Mouse (Mus musculus) megakaryocyte-erythroid progenitor cell, adult 5-6 weeks (primary cell): Measurements from ENCODE around the gene Fam3a. TPM values are rescaled to one million over a fixed set of nuclear protein-coding genes. Genes with fewer than 3 reads are reported as not detected.
"Not testable (repeated sequence)": the region's sequence is repeated elsewhere in the genome, so short reads cannot be mapped to it uniquely, and the experiment has no call there.

Experiments
- ATAC-seq: replicated peaks from 2 replicates; pipeline ENCODE4 v1.8.0; 2016; ENCODE audit warnings: mild to moderate bottlenecking, inconsistent platforms; ENCODE audit not compliant: severe bottlenecking, poor library complexity, low FRiP score, low TSS enrichment
- total RNA-seq, 2 experiments: library from RNA; stranded (forward) in 1 of 2; stranded (reverse) in 1 of 2; fragments of 200-1000, 215-1000 nt in 1 of 2; fragments of >200 nt in 1 of 2; fragmentation: Nextera tagmentation in 1 of 2; gene quantifications; 2 replicates each; pipeline ENCODE4 v1.2.3; 2014 to 2017

Fam3a gene
- 13.1 and 16.5 TPM in 2 replicates for total RNA-seq (2014; fragmentation: Nextera tagmentation)
- total RNA-seq (2017), result 12.8 and 21.1 TPM in 2 replicates

DNA sequence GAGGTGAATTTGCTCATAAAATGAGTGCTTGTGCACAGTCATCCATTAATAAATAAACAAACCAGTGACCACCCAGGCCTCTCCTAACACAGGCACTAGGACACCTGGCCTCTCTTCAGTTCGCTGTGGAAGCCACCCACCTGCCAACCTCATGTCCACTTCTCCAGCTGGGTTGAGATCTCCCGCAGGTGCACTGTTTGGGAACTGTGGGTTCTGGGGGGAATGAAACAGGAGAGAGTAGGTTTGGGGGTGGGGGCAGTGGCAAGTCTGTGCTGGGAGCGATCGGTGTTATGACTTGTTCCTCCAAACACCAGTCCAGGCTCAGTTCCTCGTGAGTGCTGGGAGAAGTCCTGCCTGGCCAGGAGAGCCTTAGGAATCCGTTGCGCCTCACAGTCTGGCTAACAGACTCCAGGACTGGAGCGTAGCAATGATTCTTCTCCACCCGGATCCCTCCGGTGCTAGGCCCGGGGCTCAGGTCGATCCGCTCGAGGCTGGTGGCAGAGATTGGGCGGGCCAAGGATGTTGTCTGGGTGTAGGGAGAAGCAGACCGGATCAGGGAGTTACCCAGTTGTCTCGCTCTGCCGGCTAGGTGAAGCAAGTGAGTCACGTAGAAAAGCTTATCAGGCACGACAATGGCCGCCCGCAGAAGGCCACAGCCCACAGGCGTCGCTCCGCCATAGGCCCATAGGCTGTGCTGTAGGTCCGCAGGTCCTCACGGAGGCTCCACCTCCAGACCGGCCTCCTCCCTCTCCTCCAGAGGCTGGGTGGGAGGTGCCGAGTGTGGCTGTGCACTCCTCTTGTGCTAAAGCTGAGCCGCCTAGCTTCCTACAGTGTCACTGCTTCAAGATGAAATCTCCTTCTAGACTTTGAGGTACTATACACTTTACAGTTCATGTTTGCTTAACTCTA lies at the start of gene Fam3a, which contains the start of gene Ikbkg:
TSS of gene Fam3a (minus strand) at position 738 of the 909 bp plus-strand sequence.
TSS of gene Ikbkg (plus strand) at position 756 of the 909 bp plus-strand sequence.
- peak; percentile 100 for ATAC-seq

DNA sequence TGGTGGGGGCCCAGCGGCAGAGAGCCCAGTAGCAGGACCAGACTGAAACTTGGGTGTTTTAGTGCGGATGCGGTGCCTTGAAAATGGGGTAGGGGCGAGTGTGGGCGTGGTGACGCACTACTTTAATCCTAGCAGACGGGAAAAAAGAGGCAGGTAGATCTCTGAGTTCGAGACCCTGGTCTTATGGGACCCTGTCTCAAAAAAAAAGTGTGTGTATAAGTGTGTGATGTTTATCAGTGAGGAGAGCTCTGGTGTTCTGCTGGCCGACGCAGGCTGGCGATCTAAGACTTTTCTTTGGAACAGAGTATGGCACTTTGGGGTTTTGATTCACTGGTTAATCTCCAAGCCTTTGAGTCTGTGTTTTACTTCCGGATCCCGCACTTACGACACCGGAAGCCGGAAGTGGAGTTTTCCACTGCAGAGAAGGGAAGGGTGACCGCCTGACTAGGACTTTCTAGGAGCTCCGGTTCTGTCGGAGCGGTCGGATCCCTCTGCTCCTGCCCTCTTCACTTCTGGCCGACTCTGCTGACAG lies 36.3 kb upstream of the Fam3a start:
- peak; percentile 64 for ATAC-seq

DNA sequence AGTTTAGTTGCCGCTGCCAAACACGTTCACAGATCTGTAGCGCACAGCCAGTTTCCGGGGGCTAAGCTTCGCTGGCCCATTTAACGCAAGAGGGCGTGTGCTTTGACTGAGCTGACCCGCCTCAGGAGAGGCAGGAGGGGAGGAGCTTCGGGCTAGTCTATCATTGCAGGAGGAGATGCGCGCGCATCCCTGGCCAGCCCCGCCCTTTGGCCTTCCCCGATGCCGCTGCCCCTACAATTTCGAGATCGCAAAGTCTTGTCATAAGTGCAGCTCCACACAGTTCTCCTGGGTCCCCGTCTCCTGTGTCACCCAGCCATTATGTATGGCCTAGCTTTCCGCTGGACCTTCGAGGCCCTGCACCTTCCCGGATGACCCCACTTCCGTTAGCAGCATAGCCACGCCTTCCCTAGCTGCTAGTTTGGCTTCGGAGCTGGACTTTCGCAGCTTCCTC lies 35.8 kb upstream of the Fam3a start, which contains the start of gene G6pdx:
TSS of gene G6pdx (minus strand) at position 369 of the 451 bp plus-strand sequence.
- peak; percentile 80 for ATAC-seq

DNA sequence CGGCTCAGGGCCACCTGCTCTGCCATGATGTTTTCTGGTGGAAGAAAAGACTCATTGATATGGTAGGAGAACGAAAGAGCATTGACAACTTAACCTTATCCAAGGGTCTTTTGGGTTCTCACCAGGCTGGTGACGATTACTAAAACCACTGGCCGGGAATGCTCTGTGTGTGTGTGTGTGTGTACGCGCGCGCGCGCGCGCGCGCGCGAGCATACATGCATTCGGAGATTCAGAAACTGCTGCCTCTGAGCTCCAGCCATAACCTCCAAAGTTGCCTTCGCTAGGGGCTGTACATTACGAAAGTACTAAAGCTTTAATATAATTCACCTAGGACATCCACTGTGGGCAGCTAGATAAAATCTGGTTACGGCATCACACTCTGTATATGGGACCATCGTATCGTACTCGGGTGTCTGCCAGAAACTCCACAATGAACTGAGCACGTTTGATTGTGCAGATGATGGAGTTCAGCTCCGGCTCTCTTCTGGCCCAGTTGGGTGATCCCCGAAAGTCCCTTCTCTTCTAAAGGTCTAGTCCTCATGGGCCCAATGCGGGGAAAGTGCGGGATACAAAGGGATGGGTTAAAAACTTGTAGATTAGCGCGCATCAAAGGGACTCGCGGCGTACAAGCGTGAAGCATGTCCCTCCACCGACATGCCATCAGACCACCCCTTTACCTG lies 35.2 kb upstream of the Fam3a start:
- ATAC-seq, result no peak

GRCm38 (mm10) chrX:74427116-74427515 lies 34.0 kb upstream of the Fam3a start:
- ATAC-seq, result no peak

- no peak for ATAC-seq
Observed at GRCm38 (mm10) chrX:74426256-74426655, 33.2 kb upstream of the Fam3a start.

- ATAC-seq, result peak; percentile 41; the same call in 1 of the 2 replicates
Observed at GRCm38 (mm10) chrX:74425195-74425594, 32.1 kb upstream of the Fam3a start.

GRCm38 (mm10) chrX:74424443-74424842 lies 31.4 kb upstream of the Fam3a start:
- no peak for ATAC-seq

DNA sequence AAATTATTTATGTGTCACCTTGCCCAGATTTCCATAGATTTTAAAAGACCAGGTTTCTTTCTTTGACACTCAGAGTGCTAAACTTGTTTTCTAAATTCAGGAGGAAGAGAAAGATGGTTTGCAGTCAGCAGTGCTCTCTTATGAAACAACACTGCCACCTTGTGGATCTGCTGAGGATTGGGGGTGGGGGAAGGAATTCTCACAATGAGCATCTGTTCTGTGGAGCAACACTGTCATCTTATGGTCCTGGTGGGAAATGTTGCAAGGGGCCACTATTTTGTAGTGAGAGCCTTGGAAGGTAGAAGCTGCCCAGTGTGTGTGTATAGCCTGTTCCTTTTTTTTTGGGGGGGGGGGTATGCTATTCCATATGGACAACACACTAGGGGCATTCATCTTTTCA lies 20.3 kb upstream of the Fam3a start:
- peak; percentile 80 for ATAC-seq

- ATAC-seq, result no peak
Observed at GRCm38 (mm10) chrX:74408340-74408739, 15.3 kb upstream of the Fam3a start.

GRCm38 (mm10) chrX:74400136-74400535 lies 7.1 kb upstream of the Fam3a start:
- no peak for ATAC-seq

- ATAC-seq, result peak; percentile 36; the same call in 1 of the 2 replicates
Observed at GRCm38 (mm10) chrX:74388153-74388552, 4.9 kb downstream of the Fam3a start.

GRCm38 (mm10) chrX:74384451-74384850 lies 8.6 kb downstream of the Fam3a start:
- ATAC-seq, result peak; percentile 88

DNA sequence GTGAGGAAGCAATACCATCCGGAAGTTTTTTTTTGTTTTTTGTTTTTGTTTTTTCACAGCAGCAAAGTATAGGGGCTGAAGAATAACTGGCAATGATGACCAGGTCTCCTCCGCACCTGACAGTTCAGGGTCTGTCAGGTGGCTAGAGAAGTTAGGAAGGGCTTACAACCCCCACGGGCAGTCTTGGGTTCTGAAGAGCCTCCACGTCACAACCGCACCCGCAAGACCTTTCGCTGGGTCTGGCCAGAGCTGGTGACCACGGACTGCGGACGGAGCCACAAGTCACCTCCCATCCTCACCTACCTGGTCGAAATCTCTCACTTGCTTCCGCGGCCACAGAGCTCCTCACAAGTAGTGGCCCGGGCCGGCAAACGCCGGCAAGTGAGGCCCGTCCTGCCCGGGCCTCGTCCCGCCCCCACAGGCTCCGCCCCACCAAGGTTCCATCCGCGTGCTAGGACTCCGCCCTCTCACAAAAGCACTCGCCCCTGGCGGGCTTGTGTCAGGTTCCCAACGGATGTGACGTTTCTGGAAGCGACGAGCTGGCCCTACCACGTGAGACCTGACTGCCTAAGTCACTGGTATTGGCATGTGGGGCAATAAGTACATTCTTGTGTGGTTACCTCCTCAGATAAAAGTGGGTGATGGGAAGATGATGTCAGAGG lies 20.1 kb downstream of the Fam3a start, which contains the start of the genes Ubl4a and Slc10a3:
TSS of gene Ubl4a (minus strand) at position 331 of the 662 bp plus-strand sequence.
TSS of gene Slc10a3 (minus strand) at position 462 of the 662 bp plus-strand sequence.
- ATAC-seq, result peak; percentile 95

DNA sequence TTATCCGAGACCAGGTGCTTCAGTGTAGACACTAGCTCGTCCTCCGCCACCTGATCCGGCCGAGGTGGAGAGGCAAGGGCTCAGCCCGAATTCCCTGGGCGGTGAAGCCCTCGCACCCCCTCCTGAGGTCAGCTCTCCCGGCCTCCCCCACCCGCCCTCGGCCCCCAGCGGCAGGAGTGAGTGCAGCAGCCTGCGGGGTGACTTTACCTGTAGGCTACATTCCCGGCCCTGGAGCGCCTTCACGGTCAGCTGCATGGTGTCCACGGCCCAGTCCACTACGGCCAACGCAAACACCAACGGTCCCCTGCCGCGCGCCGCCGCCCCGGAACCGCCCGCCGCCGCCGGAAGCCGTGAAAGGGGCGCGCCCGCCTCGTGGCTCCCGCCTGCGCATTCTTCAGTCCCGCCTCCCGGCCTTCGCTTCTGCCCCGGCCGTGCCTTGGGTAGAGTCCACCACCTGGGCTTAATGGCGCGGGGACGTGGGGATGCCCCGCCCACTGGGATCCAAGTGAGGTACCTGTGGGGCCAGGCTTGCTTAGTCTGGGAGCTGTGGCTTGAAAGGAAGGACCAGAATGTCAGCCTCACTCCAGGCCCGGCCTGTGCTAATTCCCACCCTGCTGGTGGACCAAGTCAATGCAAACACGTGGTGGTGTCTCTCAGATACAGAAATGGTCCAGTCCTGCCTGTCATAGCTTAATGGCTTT lies 24.7 kb downstream of the Fam3a start:
- peak; percentile 70 for ATAC-seq

- no peak for ATAC-seq
Observed at GRCm38 (mm10) chrX:74367512-74367911, 25.6 kb downstream of the Fam3a start.

DNA sequence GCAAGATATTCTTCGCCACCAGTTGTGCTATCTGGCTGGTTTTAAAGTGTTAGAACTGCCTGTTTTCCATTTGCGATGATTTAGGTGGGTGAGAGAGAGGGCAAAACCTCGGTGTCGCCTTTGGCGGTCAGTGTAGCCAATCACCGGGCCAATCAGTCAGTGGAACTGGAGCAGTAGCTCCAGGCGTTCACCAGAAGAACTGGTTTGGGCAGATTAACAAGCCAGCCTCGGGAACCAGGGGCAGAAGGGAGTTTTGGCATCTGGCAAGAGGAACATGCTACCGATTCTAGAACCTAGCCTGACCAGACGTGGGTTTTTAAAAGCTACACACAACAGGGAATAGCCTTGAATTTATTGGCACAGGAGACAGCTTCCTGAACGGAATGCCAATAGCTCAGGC lies 33.9 kb downstream of the Fam3a start:
- no peak for ATAC-seq

DNA sequence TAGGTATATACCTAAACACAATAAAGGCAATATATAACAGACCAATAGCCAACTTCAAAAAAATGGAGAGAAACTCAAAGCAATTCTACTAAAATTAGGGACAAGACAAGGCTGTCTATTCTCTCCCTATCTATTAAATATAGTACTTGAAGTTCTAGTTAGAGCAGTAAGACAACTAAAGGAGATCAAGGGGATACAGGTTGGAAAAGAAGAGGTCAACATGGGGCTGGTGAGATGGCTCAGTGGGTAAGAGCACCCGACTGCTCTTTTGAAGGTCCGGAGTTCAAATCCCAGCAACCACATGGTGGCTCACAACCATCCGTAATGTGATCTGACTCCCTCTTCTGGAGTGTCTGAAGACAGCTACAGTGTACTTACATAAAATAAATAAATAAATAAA lies 36.0 kb downstream of the Fam3a start:
- not testable (repeated sequence) for ATAC-seq

- peak; percentile 90 for ATAC-seq
Observed at GRCm38 (mm10) chrX:74353467-74353770, 39.7 kb downstream of the Fam3a start, which contains the start of gene Lage3. Lage3 (minus strand) TSS chrX:74353618.
